9 mouse cellular contexts compared by ENCODE assay signal in the genomic region with DNA sequence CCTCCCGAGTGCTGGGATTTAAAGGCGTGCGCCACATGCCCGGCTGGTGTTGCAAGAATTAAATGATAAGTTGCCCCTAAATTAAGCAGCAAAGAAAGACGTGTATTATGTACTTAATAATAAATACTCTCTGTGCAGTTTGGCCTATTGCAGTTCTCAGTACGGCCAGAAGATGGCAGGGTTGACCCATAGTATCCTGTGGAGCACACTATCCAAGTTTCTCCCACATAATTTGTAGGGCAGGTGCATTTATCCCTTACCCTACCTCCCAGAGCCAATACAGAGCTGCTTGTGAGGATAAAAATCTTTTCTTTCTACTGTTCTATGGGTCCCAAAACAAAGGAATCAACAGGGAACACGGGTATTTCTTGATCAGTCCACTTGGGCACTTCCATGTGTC. TPM values are rescaled to one million over a fixed set of nuclear protein-coding genes. Genes with fewer than 3 reads are reported as not detected.
DNase-seq lines count a peak whose midpoint lies in the region; TF ChIP-seq lines count a peak whose summit lies in the region.
"Had no signal": no experiment of that assay in that cellular context is flagged by ENCODE, and none has a peak within 500 bp of the region (broad histone marks: within the 10 kb centered on the region; RNA-seq: fewer than 3 reads in every experiment).

No protein-coding gene starts in this region.

- peak; percentile 84 for TF ChIP-seq RAD21 in CH12.LX (IDR thresholded peaks at IDR 0.05; ENCODE audit: low read depth, low read length)

- H3K9ac ChIP-seq in CH12.LX (ENCODE audit: insufficient read depth, low read depth) = no peak overlapping the region
- H3K9ac ChIP-seq: neural tube, embryonic 13.5 days had no signal

- H3K79me2 ChIP-seq in CH12.LX (replicated peaks; ENCODE audit: control insufficient read depth, extremely low read depth, insufficient read depth, poor library complexity, severe bottlenecking) = no peaks in the 10 kb centered on the region

- no peak overlapping the region for H3K27ac ChIP-seq in CH12.LX (ENCODE audit: insufficient read depth, low read depth)
- no peak overlapping the region for H3K27ac ChIP-seq in layer of hippocampus, adult 2 months
- H3K27ac ChIP-seq: neural tube, embryonic 13.5 days had no signal

- DNase-seq in CH12.LX (ENCODE audit: extremely low read depth) = peak; percentile 43
- DNase-seq in Muller cell, postnatal 12 days (ENCODE audit: inconsistent ontology term) = peak; percentile 14
- peak; percentile 41 to 69 for DNase-seq in cerebellum, postnatal 4 days (ENCODE audit: low spot score in 2 of 2)
- peak; percentile 23 for DNase-seq in heart, adult 8-10 months (ENCODE audit: low spot score)
- DNase-seq in layer of hippocampus, adult 2 months (ENCODE audit: low spot score in 2 of 2) = peak; percentile 26 to 71
- DNase-seq in lung, postnatal 14 days = peak; percentile 68
- DNase-seq in right cerebral cortex, adult 2 months (ENCODE audit: low spot score in 2 of 2) = peak; percentile 75

- dilution Hi-C loops in CH12.LX (cut with MboI; ENCODE audit: extremely low pct_ligation_motif_present, extremely low pct_unique_long_range_greater_than_20kb, low sequenced_read_pairs) = no loop called here

- H3K4me3 ChIP-seq in CH12.LX (replicated peaks in 1 of 3; ENCODE audit: low read depth in 2 of 3, low read length in 2 of 3, poor library complexity in 1 of 3) = no peak overlapping the region
- no peak overlapping the region for H3K4me3 ChIP-seq in layer of hippocampus, adult 2 months
- H3K4me3 ChIP-seq: neural tube, embryonic 13.5 days had no signal

- no peaks in the 10 kb centered on the region for H3K4me1 ChIP-seq in CH12.LX (ENCODE audit: control insufficient read depth in 1 of 2, insufficient read depth in 2 of 2)
- H3K4me1 ChIP-seq: neural tube, embryonic 13.5 days had no signal

- TF ChIP-seq POLR2A in CH12.LX (IDR thresholded peaks at IDR 0.05; ENCODE audit: low read depth, low read length) = no peak

- no peaks in the 10 kb centered on the region for H3K27me3 ChIP-seq in CH12.LX (replicated peaks)
- H3K27me3 ChIP-seq: neural tube, embryonic 13.5 days had no signal

- peak; percentile 88 to 90 for TF ChIP-seq CTCF in CH12.LX (conservative IDR thresholded peaks at IDR 0.05 in 1 of 2, IDR thresholded peaks at IDR 0.05 in 1 of 2; ENCODE audit: low read depth in 2 of 2, low read length in 2 of 2)
- peak; percentile 90 for TF ChIP-seq CTCF in layer of hippocampus, adult 2 months (conservative IDR thresholded peaks at IDR 0.05)

- H3K4me2 ChIP-seq in CH12.LX (ENCODE audit: insufficient read depth, low read depth, poor library complexity, severe bottlenecking) = no peak overlapping the region
- H3K4me2 ChIP-seq: neural tube, embryonic 13.5 days had no signal

- in situ Hi-C loops in CH12.LX (cut with MboI; ENCODE audit: low pct_ligation_motif_present, low pct_unique_long_range_greater_than_20kb, low sequenced_read_pairs) = no loop called here

- TF ChIP-seq EP300 in CH12.LX (IDR thresholded peaks at IDR 0.05; ENCODE audit: low read length) = no peak

- H3K36me3 ChIP-seq in CH12.LX (replicated peaks in 1 of 2; ENCODE audit: control insufficient read depth in 1 of 2, insufficient read depth in 1 of 2, low read length in 1 of 2) = no peaks in the 10 kb centered on the region
- H3K36me3 ChIP-seq: neural tube, embryonic 13.5 days had no signal

- H3K9me3 ChIP-seq in CH12.LX (replicated peaks; ENCODE audit: low read length) = peaks cover 3% of the 10 kb centered on the region
- H3K9me3 ChIP-seq: neural tube, embryonic 13.5 days had no signal

TF ChIP-seq in CH12.LX, 34 proteins besides CTCF, POLR2A, EP300 and RAD21:
- TF ChIP-seq SMC3 (IDR thresholded peaks at IDR 0.05; ENCODE audit: low read depth, low read length) = peak; percentile 44
- TF ChIP-seq GABPA (IDR thresholded peaks at IDR 0.05; ENCODE audit: insufficient replicate concordance, low read depth, low read length) = no peak
TF ChIP-seq in CH12.LX: peak in this region for 1.

RNA-seq across cellular contexts. Expression of gene Mbl2, which starts 15.4 kb away (rescaled TPM):
- total RNA-seq in CH12.LX (2012; rRNA removed) = not detected in 2 replicates
- total RNA-seq in CH12.LX (2014; rRNA removed) = not detected in 2 replicates
- polyA plus RNA-seq in CH12.LX (2012; ENCODE audit: insufficient read length, low read depth) = not detected in 2 replicates
- not detected for total RNA-seq in heart, adult 8-10 months (2022)
- not detected for total RNA-seq in layer of hippocampus, adult 2 months (2021)
- total RNA-seq: gastrocnemius, adult 8-10 months had no signal
- polyA plus RNA-seq: neural tube, embryonic 13.5 days had no signal

RNA-seq across cellular contexts. Expression of gene Gldc, which starts 42.1 kb away (rescaled TPM):
- total RNA-seq in CH12.LX (2012; rRNA removed) (1.3 and 1.8 TPM in 2 replicates), CH12.LX (2014; rRNA removed) (0.24 and 0.30 TPM in 2 replicates)
- 0.64 and 0.87 TPM in 2 replicates for polyA plus RNA-seq in CH12.LX (2012; ENCODE audit: insufficient read length, low read depth)
- under 1 TPM; 0.06 to 0.56 (median 0.16) TPM for total RNA-seq in heart, adult 8-10 months (2022)
- 10 to 100 TPM; 35.9 to 37.1 TPM for total RNA-seq in layer of hippocampus, adult 2 months (2021)

Comparison
In these comparisons a context has a peak if more than half of its experiments do, and no peak if none do; other contexts are left out.
1. DNase-seq: peak in every context shown above with its lines; median percentile 75 in right cerebral cortex, adult 2 months; 68 in lung, postnatal 14 days; 55 in cerebellum, postnatal 4 days; 48 in layer of hippocampus, adult 2 months; 43 in CH12.LX; 23 in heart, adult 8-10 months; 14 in Muller cell, postnatal 12 days.
2. RNA of gene Gldc, which starts 42.1 kb away (total RNA-seq): 35.9 to 37.1 TPM in layer of hippocampus, adult 2 months; 0.24 to 1.8 TPM in CH12.LX and 0.06 to 0.56 TPM in heart, adult 8-10 months; every median in the first group is over 10 times any median in the second.